Mouse (Mus musculus) cortical plate, adult 2 months (tissue): ENCODE results near the gene Ctnnb1.

ENCODE experiments used
- CTCF ChIP-seq: fragments of 200-500 bp; IDR thresholded peaks from 2 replicates; pipeline ENCODE4 v1.5.1; 2011; ENCODE audit warnings: mild to moderate bottlenecking, control low read depth, low read length; ENCODE audit not compliant: insufficient read depth; ENCODE audit errors: extremely low read depth
- POLR2A ChIP-seq: fragments of 200-500 bp; IDR thresholded peaks from 2 replicates; pipeline ENCODE4 v1.6.1; 2011; ENCODE audit warnings: mild to moderate bottlenecking, low read length, control low read depth; ENCODE audit not compliant: insufficient read depth; ENCODE audit errors: extremely low read depth

GRCm38 (mm10) chr9:120914877-120915459 lies 14.0 kb upstream of the Ctnnb1 start:
- TF ChIP-seq CTCF = no peak
- no peak for TF ChIP-seq POLR2A
